Mouse (Mus musculus) left cerebral cortex, postnatal 36 days (tissue): ENCODE data around the gene Duox1. TPM values are rescaled to one million over a fixed set of nuclear protein-coding genes. Genes with fewer than 3 reads are reported as not detected.

Source experiments
- DNase-seq, 2 experiments: peaks; one replicate each; pipeline ENCODE4 v3.0.0; 2021 to 2022; ENCODE audit warnings: low spot score in 2 of 2, mixed read lengths in 1 of 2
- intact Hi-C: fragments of 180-260 bp; cut with DNase I; formaldehyde crosslinking; loops from one replicate; pipeline ENCODE4 v1.15.1; 2025
- total RNA-seq, 2 experiments: library from RNA; stranded (reverse); gene quantifications; 2 replicates each; pipeline ENCODE4 v1.2.3; 2021

Gene Duox1
- total RNA-seq, 2 experiments from 2014 or later, result 0.05 TPM; not detected in 1

- intact Hi-C loops, result no loop called here
- peak; percentile 66 to 70 for DNase-seq
Observed at GRCm38 (mm10) chr2:122351156-122351930, 35.9 kb downstream of the Duox1 start.

- intact Hi-C loops, result no loop called here
- no peak for DNase-seq
Observed at GRCm38 (mm10) chr2:122351931-122352329, 36.5 kb downstream of the Duox1 start.

- no peak for DNase-seq
- intact Hi-C loops, result no loop called here
Observed at GRCm38 (mm10) chr2:122352992-122353391, 37.5 kb downstream of the Duox1 start.

- intact Hi-C loops, result no loop called here
Observed at GRCm38 (mm10) chr2:122353765-122354164, 38.3 kb downstream of the Duox1 start.

GRCm38 (mm10) chr2:122354191-122354929 lies 38.9 kb downstream of the Duox1 start:
- DNase-seq, result no peak
- intact Hi-C loops, result no loop called here

More at GRCm38 (mm10) chr2:122353765-122354164, 38.3 kb downstream of the Duox1 start:
- DNase-seq, result no peak

- intact Hi-C loops, result no loop called here
- DNase-seq, result no peak
Observed at GRCm38 (mm10) chr2:122355389-122355788, 39.9 kb downstream of the Duox1 start.

- intact Hi-C loops, result no loop called here
Observed at GRCm38 (mm10) chr2:122356187-122356586, 40.7 kb downstream of the Duox1 start.

GRCm38 (mm10) chr2:122360310-122360709 lies 44.8 kb downstream of the Duox1 start:
- intact Hi-C loops, result no loop called here
- DNase-seq, result no peak

More at GRCm38 (mm10) chr2:122356187-122356586, 40.7 kb downstream of the Duox1 start:
- no peak for DNase-seq

- DNase-seq, result no peak
- intact Hi-C loops, result no loop called here
Observed at GRCm38 (mm10) chr2:122361181-122361580, 45.7 kb downstream of the Duox1 start.

GRCm38 (mm10) chr2:122361868-122362621 lies 46.6 kb downstream of the Duox1 start:
- intact Hi-C loops, result no loop called here
- DNase-seq, result no peak

- intact Hi-C loops, result no loop called here
- DNase-seq, result no peak
Observed at GRCm38 (mm10) chr2:122362622-122363523, 47.4 kb downstream of the Duox1 start.

GRCm38 (mm10) chr2:122364352-122364944 lies 49.0 kb downstream of the Duox1 start:
- intact Hi-C loops, result no loop called here

GRCm38 (mm10) chr2:122365244-122365866 lies 49.9 kb downstream of the Duox1 start:
- intact Hi-C loops, result no loop called here
- no peak for DNase-seq

More at GRCm38 (mm10) chr2:122364352-122364944, 49.0 kb downstream of the Duox1 start:
- no peak for DNase-seq

GRCm38 (mm10) chr2:122366039-122366438 lies 50.6 kb downstream of the Duox1 start:
- no peak for DNase-seq
- intact Hi-C loops, result no loop called here

GRCm38 (mm10) chr2:122366706-122367105 lies 51.2 kb downstream of the Duox1 start:
- intact Hi-C loops, result no loop called here

GRCm38 (mm10) chr2:122367181-122367580 lies 51.7 kb downstream of the Duox1 start:
- intact Hi-C loops, result no loop called here

More at GRCm38 (mm10) chr2:122366706-122367105, 51.2 kb downstream of the Duox1 start:
- DNase-seq, result peak in 1 of 2 experiments; percentile 3

GRCm38 (mm10) chr2:122367701-122368080 lies 52.2 kb downstream of the Duox1 start:
- intact Hi-C loops, result loop anchor here (2.0 kb wide), 1 partner anchor 19 kb away; no protein-coding TSS in a partner anchor
- no peak for DNase-seq

More at GRCm38 (mm10) chr2:122367181-122367580, 51.7 kb downstream of the Duox1 start:
- peak in 1 of 2 experiments; percentile 3 for DNase-seq
